Mouse (Mus musculus): ENCODE results near the gene March8. TPM values are rescaled to one million over a fixed set of nuclear protein-coding genes. Genes with fewer than 3 reads are reported as not detected.

The March8 gene
- polyA plus RNA-seq, 1 experiment from 2014 or later: 22.2 TPM

DNA sequence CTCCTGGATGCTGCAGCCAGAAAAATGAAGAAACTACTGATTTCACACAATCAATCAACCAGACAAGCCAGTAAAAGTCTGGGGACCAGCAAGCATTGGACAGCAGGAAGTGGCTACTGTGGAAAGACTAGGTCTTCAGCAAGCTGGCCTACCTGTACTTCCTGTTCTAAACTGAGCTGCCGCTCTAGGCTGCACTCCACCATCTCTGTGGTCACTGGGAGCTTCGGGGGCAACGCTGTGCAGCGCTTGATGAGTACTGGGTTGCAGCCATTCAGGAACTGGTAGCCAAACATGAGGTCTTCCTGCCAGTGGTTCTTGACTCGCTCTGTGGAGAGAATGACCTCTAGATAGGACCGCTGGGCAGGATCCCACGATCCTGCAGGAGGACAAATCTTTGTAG lies 85.2 kb downstream of the March8 start:
- Histone ChIP-seq H3K9ac (replicated peaks; ENCODE audit: low read length) (no peak overlapping the region), H3K9me3 (replicated peaks; ENCODE audit: control insufficient read depth, low read length) (no peaks in the 10 kb centered on the region), H3K36me3 (replicated peaks; ENCODE audit: control insufficient read depth, insufficient read depth, low read depth, low read length) (no peaks in the 10 kb centered on the region), H3K27ac (replicated peaks; ENCODE audit: low read depth, low read length) (no peak overlapping the region), H3K4me1 (ENCODE audit: control insufficient read depth, insufficient read depth, low read length) (no peaks in the 10 kb centered on the region), H3K4me2 (ENCODE audit: low read depth, low read length) (no peak overlapping the region), H3K4me3 (ENCODE audit: low read depth, low read length) (no peak overlapping the region), H3K27me3 (ENCODE audit: control insufficient read depth, insufficient read depth, low read length) (no peaks in the 10 kb centered on the region)
- DNase-seq (ENCODE audit: low spot score) (no peak), ATAC-seq (replicated peaks; ENCODE audit: insufficient number of reproducible peaks, low FRiP score, low TSS enrichment, low read depth) (no peak)
- 92% methylated on average over 7 of the region's 7 CpGs for WGBS

GRCm38 (mm10) chr6:116423664-116424063 lies 85.8 kb downstream of the March8 start:
- Histone ChIP-seq H3K4me3 (ENCODE audit: low read depth, low read length) (no peak overlapping the region), H3K4me1 (ENCODE audit: control insufficient read depth, insufficient read depth, low read length) (no peaks in the 10 kb centered on the region), H3K9me3 (replicated peaks; ENCODE audit: control insufficient read depth, low read length) (no peaks in the 10 kb centered on the region), H3K27ac (replicated peaks; ENCODE audit: low read depth, low read length) (no peak overlapping the region), H3K27me3 (ENCODE audit: control insufficient read depth, insufficient read depth, low read length) (no peaks in the 10 kb centered on the region), H3K4me2 (ENCODE audit: low read depth, low read length) (no peak overlapping the region), H3K36me3 (replicated peaks; ENCODE audit: control insufficient read depth, insufficient read depth, low read depth, low read length) (no peaks in the 10 kb centered on the region), H3K9ac (replicated peaks; ENCODE audit: low read length) (no peak overlapping the region)
- no peak for DNase-seq (ENCODE audit: low spot score)
- no peak for ATAC-seq (replicated peaks; ENCODE audit: insufficient number of reproducible peaks, low FRiP score, low TSS enrichment, low read depth)
- 64% methylated on average over 2 of the region's 2 CpGs for WGBS

GRCm38 (mm10) chr6:116427552-116427951 lies 89.7 kb downstream of the March8 start:
- no peak overlapping the region for H3K4me3 ChIP-seq (ENCODE audit: low read depth, low read length)
- H3K4me1 ChIP-seq (ENCODE audit: control insufficient read depth, insufficient read depth, low read length): no peaks in the 10 kb centered on the region
- no peaks in the 10 kb centered on the region for H3K36me3 ChIP-seq (replicated peaks; ENCODE audit: control insufficient read depth, insufficient read depth, low read depth, low read length)
- H3K9me3 ChIP-seq (replicated peaks; ENCODE audit: control insufficient read depth, low read length): no peaks in the 10 kb centered on the region
- no peak overlapping the region for H3K27ac ChIP-seq (replicated peaks; ENCODE audit: low read depth, low read length)
- DNase-seq (ENCODE audit: low spot score) (no peak), ATAC-seq (replicated peaks; ENCODE audit: insufficient number of reproducible peaks, low FRiP score, low TSS enrichment, low read depth) (no peak)
- H3K9ac ChIP-seq (replicated peaks; ENCODE audit: low read length): no peak overlapping the region
- no peak overlapping the region for H3K4me2 ChIP-seq (ENCODE audit: low read depth, low read length)
- no peaks in the 10 kb centered on the region for H3K27me3 ChIP-seq (ENCODE audit: control insufficient read depth, insufficient read depth, low read length)
- WGBS: 77% methylated on average over 3 of the region's 3 CpGs

- 65% methylated on average over 5 of the region's 5 CpGs for WGBS
- Histone ChIP-seq H3K4me3 (ENCODE audit: low read depth, low read length) (no peak overlapping the region), H3K4me2 (ENCODE audit: low read depth, low read length) (no peak overlapping the region), H3K9ac (replicated peaks; ENCODE audit: low read length) (no peak overlapping the region), H3K36me3 (replicated peaks; ENCODE audit: control insufficient read depth, insufficient read depth, low read depth, low read length) (no peaks in the 10 kb centered on the region), H3K27me3 (ENCODE audit: control insufficient read depth, insufficient read depth, low read length) (no peaks in the 10 kb centered on the region), H3K4me1 (ENCODE audit: control insufficient read depth, insufficient read depth, low read length) (no peaks in the 10 kb centered on the region), H3K9me3 (replicated peaks; ENCODE audit: control insufficient read depth, low read length) (no peaks in the 10 kb centered on the region), H3K27ac (replicated peaks; ENCODE audit: low read depth, low read length) (no peak overlapping the region)
- DNase-seq (ENCODE audit: low spot score) (peak; percentile 10), ATAC-seq (replicated peaks; ENCODE audit: insufficient number of reproducible peaks, low FRiP score, low TSS enrichment, low read depth) (no peak)
Measured at GRCm38 (mm10) chr6:116428282-116428681, 90.5 kb downstream of the March8 start.

DNA sequence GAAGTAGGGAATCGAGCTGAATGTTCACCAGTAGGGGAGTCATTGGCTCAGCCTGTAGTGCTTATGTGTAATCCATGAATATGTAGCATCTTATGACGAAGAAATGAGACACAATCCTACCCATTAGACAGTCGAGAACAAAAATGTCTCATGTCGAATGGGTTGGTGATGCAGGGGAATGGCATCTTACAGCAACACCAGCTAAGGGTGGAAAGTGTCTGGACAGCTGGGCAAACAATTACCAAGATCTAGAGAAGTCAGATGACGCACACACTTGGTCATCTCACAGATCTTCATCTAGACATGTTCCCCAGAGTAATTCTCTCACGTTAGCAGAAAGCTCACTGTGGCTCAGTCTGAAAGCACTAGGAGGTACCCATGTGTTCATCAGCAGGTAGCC lies 101.0 kb downstream of the March8 start:
- no peaks in the 10 kb centered on the region for H3K27me3 ChIP-seq (ENCODE audit: control insufficient read depth, insufficient read depth, low read length)
- H3K4me3 ChIP-seq (ENCODE audit: low read depth, low read length): no peak overlapping the region
- DNase-seq (ENCODE audit: low spot score): no peak
- ATAC-seq (replicated peaks; ENCODE audit: insufficient number of reproducible peaks, low FRiP score, low TSS enrichment, low read depth): no peak
- H3K9ac ChIP-seq (replicated peaks; ENCODE audit: low read length): no peak overlapping the region
- H3K9me3 ChIP-seq (replicated peaks; ENCODE audit: control insufficient read depth, low read length): no peaks in the 10 kb centered on the region
- no peak overlapping the region for H3K27ac ChIP-seq (replicated peaks; ENCODE audit: low read depth, low read length)
- no peaks in the 10 kb centered on the region for H3K4me1 ChIP-seq (ENCODE audit: control insufficient read depth, insufficient read depth, low read length)
- WGBS: 84% methylated on average over 6 of the region's 6 CpGs
- H3K4me2 ChIP-seq (ENCODE audit: low read depth, low read length): no peak overlapping the region
- no peaks in the 10 kb centered on the region for H3K36me3 ChIP-seq (replicated peaks; ENCODE audit: control insufficient read depth, insufficient read depth, low read depth, low read length)

DNA sequence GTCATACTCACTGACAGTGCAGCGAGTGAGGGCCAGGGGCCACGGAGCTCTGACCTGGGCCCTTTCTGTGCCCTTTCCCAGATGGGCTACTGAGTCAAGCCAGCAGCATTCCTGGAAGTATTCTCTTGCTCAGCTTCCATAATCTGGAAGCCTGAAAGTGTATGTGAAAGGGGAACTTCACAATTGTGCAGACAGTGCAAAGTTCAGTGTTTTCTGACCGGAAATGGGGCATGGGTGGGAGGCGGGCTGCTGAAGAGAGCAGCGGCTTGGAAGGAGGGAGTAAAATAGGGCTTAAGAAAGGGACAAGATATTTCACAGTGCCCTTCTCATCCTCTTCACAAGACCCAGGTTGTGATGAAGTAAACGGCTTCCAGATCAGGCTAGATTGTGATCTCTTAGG lies 101.7 kb downstream of the March8 start:
- no peak for ATAC-seq (replicated peaks; ENCODE audit: insufficient number of reproducible peaks, low FRiP score, low TSS enrichment, low read depth)
- no peaks in the 10 kb centered on the region for H3K9me3 ChIP-seq (replicated peaks; ENCODE audit: control insufficient read depth, low read length)
- H3K4me1 ChIP-seq (ENCODE audit: control insufficient read depth, insufficient read depth, low read length): no peaks in the 10 kb centered on the region
- no peaks in the 10 kb centered on the region for H3K36me3 ChIP-seq (replicated peaks; ENCODE audit: control insufficient read depth, insufficient read depth, low read depth, low read length)
- H3K27me3 ChIP-seq (ENCODE audit: control insufficient read depth, insufficient read depth, low read length): no peaks in the 10 kb centered on the region
- no peak overlapping the region for H3K9ac ChIP-seq (replicated peaks; ENCODE audit: low read length)
- 82% methylated on average over 6 of the region's 6 CpGs for WGBS
- DNase-seq (ENCODE audit: low spot score): no peak
- H3K4me3 ChIP-seq (ENCODE audit: low read depth, low read length): no peak overlapping the region
- no peak overlapping the region for H3K27ac ChIP-seq (replicated peaks; ENCODE audit: low read depth, low read length)
- H3K4me2 ChIP-seq (ENCODE audit: low read depth, low read length): no peak overlapping the region

DNA sequence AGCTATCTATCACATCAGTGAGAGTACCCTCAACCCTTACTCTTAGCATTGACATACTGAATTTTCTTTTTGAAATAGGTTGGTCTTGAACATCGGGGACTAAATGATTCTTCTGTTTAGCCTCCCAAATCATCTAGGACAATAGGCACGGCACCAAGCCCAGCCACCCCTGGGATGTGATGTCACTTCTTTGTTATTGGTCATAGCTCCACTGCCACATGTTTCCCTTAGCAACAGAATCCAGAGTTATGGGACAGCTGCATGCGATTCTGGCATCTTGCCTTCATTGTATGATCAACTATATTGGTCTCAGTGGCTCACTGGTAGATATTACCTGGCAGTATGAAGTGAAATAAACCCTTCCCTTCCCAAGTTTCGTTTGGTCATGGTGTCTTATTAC lies 102.6 kb downstream of the March8 start:
- H3K4me1 ChIP-seq (ENCODE audit: control insufficient read depth, insufficient read depth, low read length): no peaks in the 10 kb centered on the region
- no peak overlapping the region for H3K27ac ChIP-seq (replicated peaks; ENCODE audit: low read depth, low read length)
- H3K9ac ChIP-seq (replicated peaks; ENCODE audit: low read length): no peak overlapping the region
- DNase-seq (ENCODE audit: low spot score) (no peak), ATAC-seq (replicated peaks; ENCODE audit: insufficient number of reproducible peaks, low FRiP score, low TSS enrichment, low read depth) (no peak)
- no peak overlapping the region for H3K4me2 ChIP-seq (ENCODE audit: low read depth, low read length)
- no peaks in the 10 kb centered on the region for H3K9me3 ChIP-seq (replicated peaks; ENCODE audit: control insufficient read depth, low read length)
- no peaks in the 10 kb centered on the region for H3K36me3 ChIP-seq (replicated peaks; ENCODE audit: control insufficient read depth, insufficient read depth, low read depth, low read length)
- 79% methylated on average over 4 of the region's 4 CpGs for WGBS
- no peak overlapping the region for H3K4me3 ChIP-seq (ENCODE audit: low read depth, low read length)
- H3K27me3 ChIP-seq (ENCODE audit: control insufficient read depth, insufficient read depth, low read length): no peaks in the 10 kb centered on the region

DNA sequence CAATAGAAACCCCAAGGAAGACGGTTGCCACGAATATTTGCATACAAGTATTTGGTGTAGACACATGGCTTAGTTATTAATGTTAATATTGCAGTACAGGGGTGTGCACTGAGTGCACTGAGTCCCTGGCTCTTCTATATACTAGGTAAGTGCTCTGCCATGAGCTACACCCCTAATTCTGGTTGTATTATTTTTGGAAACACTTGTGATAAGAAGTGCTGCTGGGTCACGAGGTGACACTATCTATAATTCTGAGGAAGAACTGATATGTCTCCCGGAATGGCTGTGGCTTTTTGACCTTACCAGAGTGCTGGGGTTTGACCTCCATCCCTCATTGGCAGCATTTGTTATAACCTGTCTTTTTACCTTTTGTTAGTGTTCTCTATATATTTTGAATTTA lies 103.0 kb downstream of the March8 start:
- WGBS: 89% methylated on average over 4 of the region's 4 CpGs
- Histone ChIP-seq H3K9ac (replicated peaks; ENCODE audit: low read length) (no peak overlapping the region), H3K27ac (replicated peaks; ENCODE audit: low read depth, low read length) (no peak overlapping the region), H3K4me3 (ENCODE audit: low read depth, low read length) (no peak overlapping the region), H3K9me3 (replicated peaks; ENCODE audit: control insufficient read depth, low read length) (no peaks in the 10 kb centered on the region), H3K27me3 (ENCODE audit: control insufficient read depth, insufficient read depth, low read length) (no peaks in the 10 kb centered on the region), H3K36me3 (replicated peaks; ENCODE audit: control insufficient read depth, insufficient read depth, low read depth, low read length) (no peaks in the 10 kb centered on the region), H3K4me1 (ENCODE audit: control insufficient read depth, insufficient read depth, low read length) (no peaks in the 10 kb centered on the region), H3K4me2 (ENCODE audit: low read depth, low read length) (no peak overlapping the region)
- no peak for ATAC-seq (replicated peaks; ENCODE audit: insufficient number of reproducible peaks, low FRiP score, low TSS enrichment, low read depth)
- no peak for DNase-seq (ENCODE audit: low spot score)

All from embryonic facial prominence, embryonic 11.5 days (tissue).